Mouse (Mus musculus) CH12.LX (cell line): ENCODE results near the gene Ttc7b.
A peak's percentile ranks its signal among the peaks of the same experiment; 100 is the strongest.

Experiments used
- CTCF ChIP-seq, 2 experiments: IDR thresholded peaks in 1 of 2; conservative IDR thresholded peaks in 1 of 2; 2 replicates each; pipeline ENCODE4 v1.5.1; 2011 to 2012; ENCODE audit warnings: low read depth in 2 of 2, low read length in 2 of 2, improper control_type of control experiment in 1 of 2, inconsistent platforms in 1 of 2, mild to moderate bottlenecking in 1 of 2, moderate library complexity in 1 of 2
- EP300 ChIP-seq: IDR thresholded peaks from 2 replicates; pipeline ENCODE4 v1.6.1; 2011; ENCODE audit warnings: low read length, improper control_type of control experiment
- MYC ChIP-seq: IDR thresholded peaks from 2 replicates; pipeline ENCODE4 v1.6.1; 2011; ENCODE audit warnings: low read depth, mild to moderate bottlenecking, improper control_type of control experiment, low read length
- POLR2A ChIP-seq: IDR thresholded peaks from 2 replicates; pipeline ENCODE4 v1.6.1; 2011; ENCODE audit warnings: low read depth, mild to moderate bottlenecking, improper control_type of control experiment, low read length
- RAD21 ChIP-seq: IDR thresholded peaks from 2 replicates; pipeline ENCODE4 v1.6.1; 2011; ENCODE audit warnings: low read depth, mild to moderate bottlenecking, low read length, improper control_type of control experiment, moderate library complexity
- USF1 ChIP-seq: IDR thresholded peaks from 2 replicates; pipeline ENCODE4 v1.6.1; 2014; ENCODE audit warnings: low read depth, mild to moderate bottlenecking, inconsistent platforms, low read length, improper control_type of control experiment

DNA sequence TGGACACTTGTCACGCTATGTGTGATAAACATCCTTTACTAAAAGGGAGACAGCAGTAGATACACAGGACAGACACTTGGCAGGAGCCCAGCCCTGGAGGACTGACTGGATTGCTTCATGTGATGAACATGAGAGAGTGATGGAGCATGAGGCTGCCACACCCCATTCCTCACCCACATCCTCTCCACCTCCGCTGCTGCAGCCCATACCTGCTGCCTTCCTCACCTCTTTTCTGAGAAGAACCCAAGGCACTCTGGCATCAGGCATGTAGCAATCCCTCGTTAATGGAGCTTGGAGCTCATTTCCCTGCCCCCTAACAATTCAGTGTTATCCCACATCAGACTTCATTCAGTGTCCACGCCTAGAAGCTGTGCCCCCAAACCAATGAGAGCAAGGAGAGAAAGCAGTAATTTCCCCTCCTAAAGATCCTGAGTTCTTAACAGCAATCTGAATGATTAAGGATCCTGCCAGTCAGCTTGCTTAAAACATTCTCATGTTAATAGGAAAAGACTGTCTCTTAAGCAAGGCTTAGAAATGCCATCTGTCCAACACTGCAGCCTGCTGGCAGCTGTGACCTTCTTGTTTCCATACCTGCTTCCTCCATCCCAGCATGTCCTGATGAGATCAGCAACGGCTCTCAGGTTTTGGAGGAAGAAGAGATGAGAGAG lies 183.1 kb downstream of the Ttc7b start:
- no peak for TF ChIP-seq MYC
- no peak for TF ChIP-seq USF1
- peak in 1 of 2 experiments; percentile 77; a peak in 2 of 4 replicates for TF ChIP-seq CTCF (conservative IDR thresholded peaks at IDR 0.05 in 1 of 2, IDR thresholded peaks at IDR 0.05 in 1 of 2; ENCODE audit: low read depth in 2 of 2, low read length in 2 of 2)
- no peak for TF ChIP-seq POLR2A
- TF ChIP-seq EP300: no peak
- TF ChIP-seq RAD21: peak; percentile 77
